Mouse (Mus musculus): ENCODE measurements around the gene Tacc3. TPM values are rescaled to one million over a fixed set of nuclear protein-coding genes. Genes with fewer than 3 reads are reported as not detected.

Gene Tacc3
- 29.7 TPM for polyA plus RNA-seq (2015; fragmentation: Illumina TruSeq; extraction: RNeasy Lipid Tissue Mini Kit (QIAGEN cat#74804); ENCODE audit: insufficient read depth, low replicate concordance)

DNA sequence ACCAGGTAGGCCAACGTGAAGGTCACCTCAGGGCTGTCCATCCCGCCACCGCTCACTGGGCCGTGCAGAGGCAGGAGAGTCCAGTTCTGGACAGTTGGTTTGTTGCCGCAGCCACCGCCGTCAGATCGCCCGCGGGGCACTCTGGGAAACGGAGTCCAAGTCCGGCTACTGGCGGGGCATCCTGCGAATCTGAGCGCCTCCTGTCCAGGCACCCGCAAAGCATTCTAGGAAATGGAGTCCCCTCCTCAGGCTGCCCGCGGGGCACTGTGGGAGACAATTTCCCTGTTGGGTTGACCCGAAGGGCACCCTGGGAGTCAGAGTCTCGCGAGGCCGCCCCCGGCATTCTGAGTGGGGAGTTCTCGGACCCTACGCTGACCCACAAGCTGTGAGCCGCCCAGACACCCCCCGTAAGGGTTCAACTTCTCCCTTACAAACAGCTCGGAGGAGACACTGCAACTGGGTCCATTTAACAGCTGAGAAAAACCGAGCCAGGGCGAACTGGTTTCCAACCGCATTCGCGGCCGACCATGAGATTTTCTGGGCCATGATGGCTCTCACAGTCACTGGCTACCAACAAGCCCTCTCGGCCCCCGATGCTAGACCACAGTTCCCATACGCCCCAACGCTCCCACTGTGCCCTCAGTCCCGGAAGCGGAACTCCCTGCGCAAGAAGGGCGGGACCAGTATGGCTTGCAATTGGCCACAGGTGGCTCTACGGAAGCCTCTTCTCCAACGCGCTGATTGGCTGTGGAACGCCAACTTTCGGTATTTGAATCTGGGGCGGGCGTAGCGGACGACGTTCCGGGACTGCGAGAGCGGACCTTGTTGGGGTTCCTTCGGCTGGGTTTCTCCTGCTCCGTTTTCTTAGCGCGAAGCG is at the start of gene Tacc3, which contains the start of gene Tmem129:
TSS of gene Tacc3 (plus strand) at position 342 of the 877 bp plus-strand sequence.
TSS of gene Tmem129 (minus strand) at position 630 of the 877 bp plus-strand sequence.

DNA sequence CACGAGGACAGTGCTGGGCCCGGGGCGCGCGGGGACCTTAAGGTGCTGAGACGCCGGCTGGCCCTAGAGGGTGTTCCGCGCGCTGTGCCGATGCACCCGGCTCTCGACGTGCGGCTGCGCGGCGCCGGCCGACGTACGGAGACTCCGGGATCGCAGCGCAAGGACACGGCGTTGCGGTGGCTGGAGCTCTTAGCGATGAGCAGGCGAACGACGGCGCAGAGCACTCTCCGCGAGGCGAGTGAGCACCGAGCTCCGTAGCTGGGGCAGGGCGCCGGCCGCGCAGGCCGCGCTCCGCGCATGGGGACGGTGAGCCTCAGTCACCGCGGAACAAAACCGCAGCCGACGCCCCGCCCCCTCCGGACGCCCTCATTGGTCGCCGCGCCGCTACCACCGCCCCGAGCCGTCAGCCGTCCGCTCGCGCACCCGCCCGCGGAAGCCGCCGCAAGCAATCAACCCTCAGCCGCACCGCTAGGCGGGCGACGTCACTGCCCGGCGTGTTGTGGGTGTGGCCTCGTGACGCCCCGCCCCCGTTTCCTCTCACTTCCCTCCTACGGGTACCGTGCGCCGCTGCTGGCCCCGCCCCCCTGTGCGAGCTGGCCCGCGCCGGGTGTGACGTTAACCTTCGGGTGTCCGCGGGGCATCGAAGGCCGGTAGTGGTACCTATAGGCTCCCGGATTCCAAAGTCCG is 28.5 kb upstream of the Tacc3 start, which contains the start of the genes Fam53a and Gm9903:
TSS of gene Fam53a (minus strand) at position 335 of the 687 bp plus-strand sequence.
TSS of gene Gm9903 (plus strand) at position 625 of the 687 bp plus-strand sequence.

DNA sequence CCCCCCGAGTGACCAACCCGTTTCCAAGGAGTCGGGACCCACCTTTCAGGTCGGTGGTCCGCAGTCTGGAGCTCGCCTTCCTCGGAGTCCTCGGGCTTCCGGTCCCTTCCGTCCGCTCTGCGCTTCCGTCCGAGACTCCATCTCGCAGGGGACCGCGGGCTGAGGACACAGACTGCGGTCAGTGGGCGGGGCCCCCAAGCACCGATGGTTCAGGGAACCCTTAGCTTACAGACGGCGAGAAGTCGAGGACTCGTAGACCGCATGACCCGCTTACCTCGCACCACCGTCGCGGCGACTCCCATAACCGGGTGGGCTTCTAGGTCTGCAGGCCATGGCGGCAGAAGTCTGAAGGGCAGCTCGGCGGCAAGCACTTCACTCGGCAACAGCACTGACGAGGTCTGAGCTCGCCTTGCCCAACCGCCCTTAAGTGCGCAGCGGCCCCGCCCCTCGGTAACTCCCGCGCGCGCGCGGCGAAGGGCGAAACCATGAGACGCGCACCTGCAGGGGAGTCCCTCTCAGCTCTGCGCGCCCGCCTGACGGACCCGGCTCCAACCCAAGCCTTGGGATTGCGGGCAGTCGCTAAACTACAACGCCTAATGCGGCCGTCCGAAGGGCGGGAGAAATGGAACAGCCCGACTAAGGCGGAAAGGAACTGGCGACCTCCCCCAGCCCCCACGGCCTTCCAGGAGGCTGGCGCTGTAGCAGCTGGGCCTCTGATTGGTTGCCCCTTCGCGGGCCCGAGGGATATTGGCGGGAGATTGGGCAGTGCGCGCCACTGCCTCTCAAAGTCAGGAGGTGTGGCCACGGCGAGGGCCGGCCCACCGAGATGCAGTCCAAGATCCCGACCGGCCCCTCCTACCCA is 5.8 kb upstream of the Tacc3 start, which contains the start of gene Slbp:
TSS of gene Slbp (minus strand) at position 654 of the 862 bp plus-strand sequence.

DNA sequence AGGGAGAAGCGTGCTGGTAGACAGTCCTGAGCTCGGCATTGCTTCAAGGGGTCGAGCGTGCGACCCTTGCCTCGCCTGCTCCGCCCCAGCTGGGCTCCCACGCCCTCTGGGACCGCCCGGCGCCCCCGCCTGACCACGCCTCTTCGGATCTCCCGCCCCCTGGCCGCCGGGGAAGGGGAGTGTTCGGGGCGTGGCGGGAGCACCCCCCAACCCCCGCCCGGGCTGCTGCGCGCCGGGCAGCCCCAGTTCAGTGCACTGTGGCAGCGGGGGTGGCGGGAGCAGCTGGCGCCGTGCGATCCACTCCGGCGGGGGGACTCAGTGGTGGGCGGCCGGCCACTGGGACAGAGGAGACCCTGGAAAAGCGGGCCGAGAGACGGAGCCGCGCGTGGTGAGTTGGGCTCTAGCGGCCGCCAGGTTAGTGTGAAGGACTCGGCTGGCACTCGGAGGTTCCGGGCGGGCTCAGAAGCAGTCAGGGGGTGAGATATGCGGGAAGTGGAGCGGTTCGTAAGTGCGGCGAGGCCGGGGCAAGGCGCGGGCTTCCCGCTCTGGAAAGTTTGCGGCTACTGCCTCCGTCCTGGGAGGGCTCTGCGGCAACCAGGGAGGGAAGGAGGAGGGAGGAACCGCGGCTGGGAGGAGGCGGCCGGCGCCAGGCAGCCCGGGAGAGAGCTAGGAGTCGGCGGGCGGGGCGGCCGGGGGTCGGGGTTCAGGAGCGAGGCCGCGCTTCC is 63.8 kb downstream of the Tacc3 start, which contains the start of gene Fgfr3:
TSS of gene Fgfr3 (plus strand) at position 134 of the 725 bp plus-strand sequence.

Other genes with a start within 250 kb of the Tacc3 start
- gene Nkx1-1, start 224.2 kb upstream of the Tacc3 start, polyA plus RNA-seq (2015; fragmentation: Illumina TruSeq; extraction: RNeasy Lipid Tissue Mini Kit (QIAGEN cat#74804); ENCODE audit: insufficient read depth, low replicate concordance), result not detected
- 26.7 TPM for gene Fam53a, start 28.5 kb upstream of the Tacc3 start, polyA plus RNA-seq (2015; fragmentation: Illumina TruSeq; extraction: RNeasy Lipid Tissue Mini Kit (QIAGEN cat#74804); ENCODE audit: insufficient read depth, low replicate concordance)
- gene Gm9903, start 28.2 kb upstream of the Tacc3 start, polyA plus RNA-seq (2015; fragmentation: Illumina TruSeq; extraction: RNeasy Lipid Tissue Mini Kit (QIAGEN cat#74804); ENCODE audit: insufficient read depth, low replicate concordance), result 0.70 TPM
- gene Slbp, start 5.6 kb upstream of the Tacc3 start, polyA plus RNA-seq (2015; fragmentation: Illumina TruSeq; extraction: RNeasy Lipid Tissue Mini Kit (QIAGEN cat#74804); ENCODE audit: insufficient read depth, low replicate concordance), result 110 TPM
- gene Tmem129, start 288 bp downstream of the Tacc3 start, polyA plus RNA-seq (2015; fragmentation: Illumina TruSeq; extraction: RNeasy Lipid Tissue Mini Kit (QIAGEN cat#74804); ENCODE audit: insufficient read depth, low replicate concordance), result 19.8 TPM
- 9.2 TPM for gene Fgfr3, start 63.5 kb downstream of the Tacc3 start, polyA plus RNA-seq (2015; fragmentation: Illumina TruSeq; extraction: RNeasy Lipid Tissue Mini Kit (QIAGEN cat#74804); ENCODE audit: insufficient read depth, low replicate concordance)
- gene Letm1, start 124.7 kb downstream of the Tacc3 start, polyA plus RNA-seq (2015; fragmentation: Illumina TruSeq; extraction: RNeasy Lipid Tissue Mini Kit (QIAGEN cat#74804); ENCODE audit: insufficient read depth, low replicate concordance), result 17.3 TPM
- 53.3 TPM for gene Nsd2, start 162.6 kb downstream of the Tacc3 start, polyA plus RNA-seq (2015; fragmentation: Illumina TruSeq; extraction: RNeasy Lipid Tissue Mini Kit (QIAGEN cat#74804); ENCODE audit: insufficient read depth, low replicate concordance)

Measured in spleen, adult 10 weeks (tissue).